Mouse (Mus musculus) E14TG2a.4 (cell line): ENCODE measurements at regions not wholly inside any gene's neighbourhood (a gene's known extent, or its start where the extent isn't known, plus 50 kb on each side); places are given as distances from the start of the nearest gene placed in this dataset.

Source experiments
- CTCF ChIP-seq: conservative IDR thresholded peaks from 2 replicates; pipeline ENCODE4 v1.5.1; 2014; ENCODE audit warnings: low read length
- NANOG ChIP-seq: IDR thresholded peaks from 2 replicates; pipeline ENCODE4 v1.6.1; 2014; ENCODE audit warnings: borderline replicate concordance, low read length, mixed read lengths
- POU5F1 ChIP-seq: IDR thresholded peaks from 2 replicates; pipeline ENCODE4 v1.6.1; 2014; ENCODE audit warnings: low read length, borderline replicate concordance

- no peak for TF ChIP-seq CTCF
- no peak for TF ChIP-seq NANOG
- no peak for TF ChIP-seq POU5F1
Measured at GRCm38 (mm10) chr13:52721463-52721862, 138.5 kb downstream of the Syk start.
